Mouse (Mus musculus) heart, embryonic 15.5 days (tissue): ENCODE data around the gene Gm5141. TPM values are rescaled to one million over a fixed set of nuclear protein-coding genes. Genes with fewer than 3 reads are reported as not detected.
"Not testable (repeated sequence)": the region's sequence is repeated elsewhere in the genome, so short reads cannot be mapped to it uniquely, and the experiment has no call there.

Source experiments
- ATAC-seq: fragments of 200-750 bp; cut with Nextera tagmentation; replicated peaks from 2 replicates; pipeline ENCODE4 v1.8.0; 2017; ENCODE audit warnings: low read depth, moderate TSS enrichment; ENCODE audit not compliant: insufficient number of reproducible peaks, insufficient read depth, low FRiP score
- H3K27ac ChIP-seq: fragments of 300-500 bp; sonication (generic); 2 replicates; pipeline ENCODE4 v1.5.1; 2015; ENCODE audit warnings: mild to moderate bottlenecking, inconsistent platforms
- H3K27me3 ChIP-seq: fragments of 300-500 bp; sonication (generic); 2 replicates; pipeline ENCODE4 v1.6.1; 2015; ENCODE audit warnings: inconsistent platforms
- H3K36me3 ChIP-seq: fragments of 300-500 bp; sonication (generic); 2 replicates; pipeline ENCODE4 v1.6.1; 2015; ENCODE audit warnings: mild to moderate bottlenecking, inconsistent platforms
- H3K4me1 ChIP-seq: fragments of 300-500 bp; sonication (generic); replicated peaks from 2 replicates; pipeline ENCODE4 v1.6.1; 2015; ENCODE audit warnings: inconsistent platforms
- H3K4me2 ChIP-seq: fragments of 300-500 bp; sonication (generic); 2 replicates; pipeline ENCODE4 v1.6.1; 2015; ENCODE audit warnings: inconsistent platforms, mild to moderate bottlenecking, moderate library complexity
- H3K4me3 ChIP-seq: fragments of 300-500 bp; sonication (generic); 2 replicates; pipeline ENCODE4 v1.5.1; 2015; ENCODE audit warnings: mild to moderate bottlenecking, inconsistent platforms
- H3K9ac ChIP-seq: fragments of 300-500 bp; sonication (generic); 2 replicates; pipeline ENCODE4 v1.6.1; 2015; ENCODE audit warnings: mild to moderate bottlenecking, inconsistent platforms
- H3K9me3 ChIP-seq: fragments of 300-500 bp; sonication (generic); replicated peaks from 2 replicates; pipeline ENCODE4 v1.6.1; 2016; ENCODE audit warnings: inconsistent platforms
- WGBS: fragments of 180-500 bp; shearing (Covaris S2); methylation state at CpG from one replicate; pipeline ENCODE4 v1.1.7; 2015; ENCODE audit warnings: mixed read lengths; 5-methylcytosine and 5-hydroxymethylcytosine counted together
- polyA plus RNA-seq: library from polyadenylated mRNA; unstranded; fragments of >200 nt; fragmentation: Nextera tagmentation; extraction: Ambion mirVana; gene quantifications from 2 replicates; pipeline ENCODE4 v1.2.1, GENCODE M21; 2015

The Gm5141 gene
- polyA plus RNA-seq = 5.1 and 5.8 TPM in 2 replicates

GRCm38 (mm10) chr13:62785199-62786134 is at the start of gene Gm5141:
TSS of gene Gm5141 (minus strand) at chr13:62785808.
- H3K9me3 ChIP-seq, H3K27me3 ChIP-seq, H3K4me1 ChIP-seq, H3K27ac ChIP-seq, H3K36me3 ChIP-seq: not testable (repeated sequence)
- peak within 1 kb of the TSS; percentile 71 for H3K4me2 ChIP-seq
- peak within 1 kb of the TSS; percentile 65 for H3K4me3 ChIP-seq
- WGBS = 4% methylated on average over 23 of the region's 23 CpGs
- ATAC-seq = peak; percentile 91
- peak within 1 kb of the TSS; percentile 59 for H3K9ac ChIP-seq

- Histone ChIP-seq H3K4me2 (no peak overlapping the region), H3K9ac (no peak overlapping the region), H3K4me1 (no peaks in the 10 kb centered on the region), H3K27ac (no peak overlapping the region), H3K9me3 (no peaks in the 10 kb centered on the region), H3K36me3 (no peaks in the 10 kb centered on the region), H3K27me3 (no peaks in the 10 kb centered on the region), H3K4me3 (no peak overlapping the region)
- WGBS = 17% methylated on average over 4 of the region's 4 CpGs
- ATAC-seq = no peak
These were observed 47.7 kb upstream of the Gm5141 start for GRCm38 (mm10) chr13:62833341-62833740.

GRCm38 (mm10) chr13:62832239-62832638 is 46.6 kb upstream of the Gm5141 start:
- ATAC-seq = no peak
- Histone ChIP-seq H3K4me2 (no peak overlapping the region), H3K27me3 (no peaks in the 10 kb centered on the region)

GRCm38 (mm10) chr13:62815705-62816104 is 30.1 kb upstream of the Gm5141 start:
- not testable (repeated sequence) for H3K4me1 ChIP-seq, H3K9me3 ChIP-seq, H3K36me3 ChIP-seq, H3K27ac ChIP-seq, H3K4me3 ChIP-seq, H3K9ac ChIP-seq, H3K4me2 ChIP-seq, H3K27me3 ChIP-seq, ATAC-seq
- WGBS = 84% methylated on average over 3 of the region's 3 CpGs

More at GRCm38 (mm10) chr13:62832239-62832638, 46.6 kb upstream of the Gm5141 start:
- H3K4me1 ChIP-seq = no peaks in the 10 kb centered on the region
- WGBS = 58% methylated on average over 2 of the region's 2 CpGs
- H3K36me3 ChIP-seq = no peaks in the 10 kb centered on the region
- no peak overlapping the region for H3K9ac ChIP-seq
- H3K27ac ChIP-seq = no peak overlapping the region
- no peaks in the 10 kb centered on the region for H3K9me3 ChIP-seq
- H3K4me3 ChIP-seq = no peak overlapping the region

- no peak for ATAC-seq
- Histone ChIP-seq H3K27me3 (no peaks in the 10 kb centered on the region), H3K4me3 (peak overlapping the region; percentile 47), H3K27ac (no peak overlapping the region), H3K4me2 (peak overlapping the region; percentile 66), H3K9me3 (no peaks in the 10 kb centered on the region), H3K4me1 (no peaks in the 10 kb centered on the region), H3K36me3 (no peaks in the 10 kb centered on the region), H3K9ac (no peak overlapping the region)
- 7% methylated on average over 30 of the region's 32 CpGs for WGBS
These were observed 27.1 kb upstream of the Gm5141 start for GRCm38 (mm10) chr13:62812713-62813112.

GRCm38 (mm10) chr13:62807981-62808380 is 22.4 kb upstream of the Gm5141 start:
- H3K36me3 ChIP-seq, H3K4me2 ChIP-seq, H3K4me1 ChIP-seq, H3K27ac ChIP-seq, H3K4me3 ChIP-seq, H3K9ac ChIP-seq, ATAC-seq, H3K27me3 ChIP-seq, H3K9me3 ChIP-seq: not testable (repeated sequence)
- 86% methylated on average over 6 of the region's 6 CpGs for WGBS

GRCm38 (mm10) chr13:62786135-62786493 is 506 bp upstream of the Gm5141 start:
- H3K9me3 ChIP-seq, H3K27ac ChIP-seq, H3K36me3 ChIP-seq, H3K27me3 ChIP-seq, ATAC-seq, H3K4me1 ChIP-seq: not testable (repeated sequence)
- 46% methylated on average over 2 of the region's 2 CpGs for WGBS
- peak overlapping the region; percentile 65 for H3K4me3 ChIP-seq
- H3K4me2 ChIP-seq = peak overlapping the region; percentile 71
- 0 out of 2 replicates have a peak overlapping the region, but pooled peaks have one; percentile 23 for H3K9ac ChIP-seq

- not testable (repeated sequence) for H3K4me2 ChIP-seq, H3K9ac ChIP-seq, H3K4me3 ChIP-seq, ATAC-seq, H3K4me1 ChIP-seq, H3K36me3 ChIP-seq, H3K27me3 ChIP-seq, H3K9me3 ChIP-seq, H3K27ac ChIP-seq
- WGBS = 64% methylated on average over 2 of the region's 2 CpGs
These were observed 21.8 kb downstream of the Gm5141 start for GRCm38 (mm10) chr13:62763806-62764205.

GRCm38 (mm10) chr13:62760432-62761415 is 24.9 kb downstream of the Gm5141 start, which contains the start of gene Platr25:
TSS of gene Platr25 (minus strand) at chr13:62760709.
- Histone ChIP-seq H3K27ac (peak within 1 kb of the TSS; percentile 60), H3K4me2 (peak within 1 kb of the TSS; percentile 72), H3K4me3 (peak within 1 kb of the TSS; percentile 65), H3K9ac (peak within 1 kb of the TSS; percentile 56)
- H3K9me3 ChIP-seq, H3K36me3 ChIP-seq, H3K27me3 ChIP-seq, H3K4me1 ChIP-seq: not testable (repeated sequence)
- peak; percentile 78; the same call in 1 of the 2 replicates for ATAC-seq
- 10% methylated on average over 20 of the region's 20 CpGs for WGBS

GRCm38 (mm10) chr13:62733322-62733721 is 52.3 kb downstream of the Gm5141 start:
- 90% methylated on average over 2 of the region's 2 CpGs for WGBS
- Histone ChIP-seq H3K4me1 (no peaks in the 10 kb centered on the region), H3K27ac (no peak overlapping the region), H3K9ac (no peak overlapping the region), H3K36me3 (no peaks in the 10 kb centered on the region), H3K27me3 (no peaks in the 10 kb centered on the region), H3K9me3 (no peaks in the 10 kb centered on the region), H3K4me2 (no peak overlapping the region), H3K4me3 (no peak overlapping the region)
- ATAC-seq = no peak
